Mouse (Mus musculus): Measurements from ENCODE around the gene Dhdh.

Dhdh gene

DNA sequence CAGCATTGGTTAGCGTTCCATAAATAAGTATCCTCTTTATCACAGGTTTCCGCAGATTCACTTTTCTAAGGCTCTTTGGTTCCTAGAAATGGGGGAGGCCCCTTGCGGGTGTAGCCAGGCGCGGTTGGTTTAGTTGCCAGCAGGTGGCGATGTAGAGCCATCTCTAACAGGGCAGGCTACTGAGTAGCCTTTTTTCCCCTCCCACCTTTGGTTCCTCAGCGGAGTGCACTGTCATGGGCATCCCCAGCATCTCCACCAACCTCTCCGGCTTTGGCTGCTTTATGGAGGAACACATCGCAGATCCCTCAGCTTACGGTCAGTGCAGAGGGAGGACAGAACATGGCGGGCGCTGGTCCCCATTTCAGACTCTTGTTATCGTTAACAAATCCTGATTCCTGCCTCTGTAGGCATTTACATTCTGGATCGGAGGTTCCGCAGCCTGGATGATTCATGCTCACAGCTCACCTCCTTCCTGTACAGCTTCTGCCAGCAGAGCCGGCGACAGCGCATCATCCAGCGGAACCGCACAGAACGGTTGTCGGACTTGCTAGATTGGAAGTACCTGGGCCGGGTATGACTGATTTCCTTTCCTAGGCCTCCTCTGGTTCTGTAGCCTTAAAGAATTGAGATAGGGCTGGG lies 37.1 kb downstream of the Dhdh start:
- DNase-seq (ENCODE audit: low spot score in 2 of 2): peak; percentile 68 to 81

DNA sequence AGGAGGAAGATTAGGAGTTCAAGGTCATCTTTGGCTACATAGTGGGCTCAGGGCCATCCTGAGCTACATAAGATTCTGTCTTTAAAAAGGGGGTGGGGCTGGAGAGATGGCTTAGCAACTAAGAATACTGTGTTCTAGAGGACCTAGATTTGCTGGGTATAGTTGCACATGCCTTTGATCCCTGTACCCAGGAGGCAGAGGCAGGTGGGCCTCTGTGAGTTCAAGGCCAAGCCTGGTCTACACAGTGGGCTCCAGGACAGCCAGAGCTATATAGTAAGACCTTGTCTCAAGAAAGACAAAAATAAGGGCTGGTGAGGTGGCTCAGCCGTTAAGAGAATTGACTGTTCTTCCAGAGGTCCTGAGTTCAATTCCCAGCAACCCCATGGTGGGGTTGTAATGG lies 38.6 kb downstream of the Dhdh start:
- DNase-seq (ENCODE audit: low spot score in 2 of 2): no peak

DNA sequence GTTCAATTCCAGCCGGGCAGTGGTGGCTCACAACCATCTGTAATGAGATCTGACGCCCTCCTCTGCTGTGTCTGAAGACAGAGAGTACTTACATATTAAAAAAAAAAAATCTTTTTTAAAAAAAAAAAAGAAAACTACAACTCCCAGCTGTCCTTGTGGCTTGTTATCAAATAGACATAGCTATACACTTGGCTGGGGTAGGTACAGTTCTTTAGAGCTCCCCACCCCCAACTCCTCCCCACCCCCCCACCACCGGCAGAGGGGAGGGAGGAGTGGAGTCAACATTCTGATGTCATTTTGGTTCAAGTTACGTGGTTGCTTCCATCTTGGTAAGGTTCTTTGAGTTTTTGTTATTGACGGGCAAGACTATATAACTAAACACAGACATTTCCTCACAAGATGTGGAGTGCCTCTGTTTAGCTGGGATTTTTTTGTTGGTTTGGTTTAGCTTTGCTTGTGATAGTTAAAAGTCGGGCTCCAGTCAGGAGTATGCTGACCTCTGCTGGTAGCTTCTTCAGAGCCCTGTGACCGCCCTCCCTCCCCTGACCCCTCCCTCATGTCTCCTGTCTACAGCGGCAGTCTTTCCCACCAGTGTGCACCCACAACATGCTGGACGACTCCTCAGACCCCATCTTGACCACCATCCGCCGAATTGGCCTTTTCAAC lies 41.1 kb downstream of the Dhdh start:
- DNase-seq (ENCODE audit: low spot score in 2 of 2): no peak

DNA sequence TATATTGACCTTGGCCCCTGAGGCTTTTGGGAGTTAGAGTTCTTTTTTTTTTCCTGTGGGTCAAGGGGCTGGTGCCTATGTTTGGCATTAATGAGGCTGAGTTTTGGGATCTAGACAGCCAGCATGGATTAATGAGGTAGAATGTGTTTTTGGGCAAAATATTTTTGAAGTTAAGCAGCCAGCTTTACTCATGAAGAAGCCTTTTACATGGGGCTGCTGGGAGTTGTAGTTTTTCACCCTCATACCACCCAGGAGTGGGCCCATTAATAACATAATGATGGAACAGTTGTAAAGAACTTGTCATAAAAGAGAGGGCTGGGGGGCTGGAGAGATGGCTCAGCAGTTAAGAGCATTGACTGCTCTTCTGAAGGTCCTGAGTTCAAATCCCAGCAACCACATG lies 42.0 kb downstream of the Dhdh start:
- no peak for DNase-seq (ENCODE audit: low spot score in 2 of 2)

GRCm38 (mm10) chr7:45443526-45444420 lies 44.8 kb downstream of the Dhdh start:
- DNase-seq (ENCODE audit: low spot score in 2 of 2): no peak

- no peak for DNase-seq (ENCODE audit: low spot score in 2 of 2)
These were observed 50.9 kb downstream of the Dhdh start, which contains the start of gene Ruvbl2 for GRCm38 (mm10) chr7:45437521-45438276. Gene Ruvbl2 (minus strand): TSS chr7:45438096.

- no peak for DNase-seq (ENCODE audit: low spot score in 2 of 2)
These were observed 51.6 kb downstream of the Dhdh start for GRCm38 (mm10) chr7:45437046-45437445.

DNA sequence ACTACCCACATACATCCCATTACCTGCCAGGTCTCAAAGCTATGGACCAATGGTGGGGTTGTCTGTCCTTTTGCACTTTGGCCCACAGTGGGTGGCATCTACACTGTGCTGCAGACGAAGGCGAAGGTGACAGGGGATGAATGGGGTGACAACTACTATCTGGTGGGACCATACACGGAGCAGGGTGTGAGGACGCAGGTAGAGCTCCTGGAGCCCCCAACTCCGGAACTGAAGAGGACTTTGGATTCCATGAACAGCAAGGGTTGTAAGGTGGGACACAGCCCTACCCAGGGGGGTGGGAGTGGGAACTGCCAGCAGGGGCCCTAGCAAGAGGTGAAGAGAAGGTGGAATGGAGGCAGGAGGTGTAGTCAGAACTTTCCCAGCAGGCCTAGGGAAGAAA lies 52.2 kb downstream of the Dhdh start:
- DNase-seq (ENCODE audit: low spot score in 2 of 2): no peak

DNA sequence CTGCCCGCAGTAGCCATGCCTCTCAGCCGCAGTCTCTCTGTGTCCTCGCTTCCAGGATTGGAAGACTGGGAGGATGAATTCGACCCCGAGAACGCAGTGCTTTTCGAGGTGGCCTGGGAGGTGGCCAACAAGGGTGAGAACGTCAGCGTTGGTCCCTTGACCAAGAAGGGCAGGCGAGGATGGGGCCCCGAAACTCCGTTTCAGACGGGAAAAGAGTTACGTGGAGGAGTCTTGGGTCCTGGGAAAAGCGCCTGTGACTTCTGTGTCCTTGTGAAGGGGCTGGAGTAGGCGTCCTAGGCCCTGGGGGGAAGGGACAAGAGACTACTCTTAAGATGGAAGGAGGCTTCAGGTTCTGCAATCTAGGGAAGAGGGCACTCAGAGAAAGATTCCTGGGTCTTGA lies 53.6 kb downstream of the Dhdh start:
- DNase-seq (ENCODE audit: low spot score in 2 of 2): no peak

- DNase-seq (ENCODE audit: low spot score in 2 of 2): peak; percentile 100
These were observed 54.2 kb downstream of the Dhdh start, which contains the start of gene Gys1 for GRCm38 (mm10) chr7:45434203-45435015. Gene Gys1 (plus strand): TSS chr7:45434844.

GRCm38 (mm10) chr7:45433835-45434202 lies 54.8 kb downstream of the Dhdh start:
- no peak for DNase-seq (ENCODE audit: low spot score in 2 of 2)

DNA sequence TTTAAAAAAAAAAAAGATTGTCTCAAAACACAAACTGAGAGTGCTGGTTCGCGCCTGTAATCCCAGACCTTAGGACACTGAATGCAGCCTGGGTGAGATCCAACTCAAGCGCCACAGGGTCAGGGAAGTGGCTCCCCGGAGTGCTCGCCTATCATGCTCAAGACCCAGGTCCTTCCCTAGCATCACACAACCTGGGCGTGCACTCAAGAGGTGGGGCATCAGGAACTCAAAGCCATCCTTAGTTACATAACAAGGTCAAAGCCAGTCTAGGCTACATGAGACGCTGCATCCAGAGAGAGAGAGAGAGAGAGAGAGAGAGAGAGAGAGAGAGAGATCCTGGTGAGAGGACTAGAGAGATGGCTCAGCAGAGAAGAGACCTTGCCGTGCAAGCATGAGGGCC lies 62.0 kb downstream of the Dhdh start:
- no peak for DNase-seq (ENCODE audit: low spot score in 2 of 2)

DNA sequence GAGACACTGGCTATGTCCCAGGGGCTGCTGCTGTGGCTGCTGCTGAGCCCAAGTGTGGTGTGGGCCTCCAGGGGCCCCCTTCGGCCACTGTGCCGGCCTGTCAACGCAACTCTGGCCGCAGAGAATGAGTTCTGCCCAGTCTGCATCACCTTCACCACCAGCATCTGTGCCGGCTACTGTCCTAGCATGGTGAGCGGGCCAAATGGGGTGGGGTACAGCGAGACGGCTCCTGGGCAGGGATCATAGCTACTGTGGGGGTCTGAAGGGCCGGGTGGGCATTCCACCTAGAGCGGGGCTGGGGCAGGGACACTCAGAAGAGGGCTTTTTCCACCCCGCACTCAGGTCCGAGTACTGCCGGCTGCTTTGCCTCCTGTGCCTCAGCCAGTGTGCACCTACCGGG lies 67.4 kb downstream of the Dhdh start:
- DNase-seq (ENCODE audit: low spot score in 2 of 2): no peak
